Mouse (Mus musculus) erythroblast, embryonic 14.5 days (primary cell): ENCODE data around the gene Enkd1. TPM values are rescaled to one million over a fixed set of nuclear protein-coding genes. Genes with fewer than 3 reads are reported as not detected.
A peak's percentile ranks its signal among the peaks of the same experiment; 100 is the strongest.

Experiments used
- H3K27me3 ChIP-seq: 2 replicates; pipeline ENCODE4 v1.6.1; 2012; ENCODE audit warnings: inconsistent platforms; ENCODE audit not compliant: control insufficient read depth
- H3K36me3 ChIP-seq: 2 replicates; pipeline ENCODE4 v1.6.1; 2012; ENCODE audit warnings: mild to moderate bottlenecking, inconsistent platforms; ENCODE audit not compliant: control insufficient read depth
- H3K4me1 ChIP-seq: 2 replicates; pipeline ENCODE4 v1.6.1; 2012; ENCODE audit warnings: inconsistent platforms; ENCODE audit not compliant: control insufficient read depth
- H3K4me3 ChIP-seq: replicated peaks from 2 replicates; pipeline ENCODE3; 2012; ENCODE audit warnings: moderate library complexity, mild to moderate bottlenecking, inconsistent platforms
- H3K9me3 ChIP-seq: 2 replicates; pipeline ENCODE4 v1.6.1; 2012; ENCODE audit warnings: low read length, inconsistent platforms, mixed read lengths; ENCODE audit not compliant: control insufficient read depth
- GATA1 ChIP-seq: IDR thresholded peaks from 2 replicates; pipeline ENCODE4 v1.6.1; 2012; ENCODE audit warnings: low read length, inconsistent platforms, mixed read lengths
- TAL1 ChIP-seq: IDR thresholded peaks from 3 replicates; pipeline ENCODE4 v1.6.1; 2012; ENCODE audit warnings: low read length, inconsistent platforms, mixed read lengths
- polyA plus RNA-seq: library from polyadenylated mRNA; stranded (reverse); fragments of >175 nt; gene quantifications from 2 replicates; pipeline ENCODE4 v1.2.3, GENCODE M21; 2012

Enkd1 gene
- 2.4 TPM in 2 replicates for polyA plus RNA-seq

DNA sequence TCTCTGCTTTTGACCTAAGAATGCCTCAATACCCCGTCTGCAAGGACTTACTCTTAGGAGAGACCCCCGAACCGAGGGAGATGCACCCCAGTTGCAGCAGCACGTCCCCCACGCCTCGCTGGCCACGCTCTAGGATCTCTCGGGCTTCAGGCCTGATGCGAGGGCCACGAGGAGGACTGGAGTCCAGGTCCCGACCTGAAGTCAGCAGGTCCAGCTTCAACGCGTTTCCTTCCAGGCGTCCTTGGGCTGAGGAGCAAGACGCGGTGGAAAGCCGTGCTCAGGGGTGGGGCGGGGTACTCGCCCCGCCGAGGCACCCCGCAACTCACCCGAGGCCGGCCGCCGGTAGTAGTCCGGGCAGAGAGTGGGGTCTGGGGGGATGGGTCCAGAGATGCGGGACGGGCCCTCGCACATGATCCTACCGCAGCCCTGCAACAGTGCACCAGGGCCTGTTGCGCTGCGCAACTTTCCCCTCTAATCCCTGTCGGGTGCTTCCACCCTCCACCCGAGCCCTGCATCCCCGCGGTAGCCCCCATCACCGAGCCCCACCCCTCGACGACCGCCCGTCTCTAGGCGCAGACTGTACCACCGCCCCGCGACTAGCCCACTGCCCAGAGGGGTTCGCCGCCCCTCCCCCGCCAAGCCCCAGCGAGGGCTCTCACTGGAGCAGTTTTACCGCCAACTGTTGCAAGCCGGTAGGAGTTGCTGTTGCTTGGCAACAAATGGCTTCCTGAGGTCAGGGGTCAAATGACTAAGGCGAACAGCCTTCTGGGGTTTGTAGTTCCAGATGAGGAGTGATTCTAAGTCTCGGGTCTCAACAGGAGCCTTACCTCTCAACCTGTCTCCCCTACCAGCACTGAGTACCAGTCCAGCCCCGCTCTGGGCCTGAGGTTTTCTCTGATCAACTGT is at the start of gene Enkd1, which contains the start of gene 4933405L10Rik:
Gene Enkd1, minus strand, starts transcription at position 713 of the 906 bp plus-strand sequence.
Gene 4933405L10Rik, plus strand, starts transcription at position 158 of the 906 bp plus-strand sequence.
- peaks cover 34% of the 10 kb centered on the region for H3K4me1 ChIP-seq
- H3K4me3 ChIP-seq = peak within 1 kb of the TSS; percentile 76

DNA sequence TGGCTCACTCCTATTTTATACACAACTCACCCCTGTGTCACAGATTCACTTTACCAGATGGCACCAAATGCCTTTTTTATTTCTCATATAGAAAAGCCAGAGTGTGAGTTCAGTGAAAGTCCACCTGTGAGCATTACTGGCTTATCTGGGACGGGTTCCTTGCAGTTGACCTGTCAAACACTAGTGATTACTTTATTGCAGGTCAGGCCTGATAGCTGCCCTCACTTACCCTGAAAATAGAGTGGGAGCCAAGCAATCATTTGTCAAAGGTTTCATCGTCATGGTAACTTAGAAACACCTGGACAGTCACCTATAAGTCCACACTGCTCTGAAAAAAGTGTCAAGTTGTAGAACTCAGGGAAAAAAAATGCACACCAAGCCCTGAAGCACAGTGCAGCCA is 46.7 kb upstream of the Enkd1 start:
- no peak for TF ChIP-seq TAL1
- TF ChIP-seq GATA1 = no peak
- Histone ChIP-seq H3K9me3 (no peaks in the 10 kb centered on the region), H3K4me3 (no peak overlapping the region), H3K4me1 (peaks cover 35% of the 10 kb centered on the region), H3K27me3 (no peaks in the 10 kb centered on the region; the same call in 1 of the 2 replicates), H3K36me3 (no peaks in the 10 kb centered on the region)

More for the DNA sequence above, at the start of gene Enkd1, which contains the start of gene 4933405L10Rik:
- H3K9me3 ChIP-seq = no peaks in the 10 kb centered on the region
- TF ChIP-seq TAL1 (no peak), GATA1 (no peak)
- peaks cover 19% of the 10 kb centered on the region for H3K36me3 ChIP-seq
- H3K27me3 ChIP-seq = no peaks in the 10 kb centered on the region

DNA sequence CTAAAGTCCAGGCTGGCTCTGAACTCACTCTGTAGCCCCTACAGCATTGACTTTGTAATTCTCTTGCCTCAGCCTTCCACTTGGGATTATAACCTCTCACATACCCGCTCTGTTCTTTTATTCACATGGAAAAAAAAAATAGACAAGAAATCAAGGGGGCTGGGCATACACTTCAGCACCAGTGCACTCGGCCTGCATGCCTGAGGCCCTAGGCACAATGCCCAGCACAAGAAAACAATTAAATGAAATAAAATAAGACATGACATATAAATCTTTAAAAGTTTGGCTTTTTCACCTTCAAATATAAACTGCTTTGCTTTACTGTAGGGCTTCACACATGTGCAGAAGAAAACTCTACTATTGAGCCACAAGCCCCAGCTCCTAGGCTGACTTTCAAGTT is 45.9 kb upstream of the Enkd1 start:
- H3K4me1 ChIP-seq = peaks cover 30% of the 10 kb centered on the region
- H3K36me3 ChIP-seq = no peaks in the 10 kb centered on the region
- H3K9me3 ChIP-seq = no peaks in the 10 kb centered on the region
- no peak overlapping the region for H3K4me3 ChIP-seq
- no peaks in the 10 kb centered on the region; the same call in 1 of the 2 replicates for H3K27me3 ChIP-seq
- TF ChIP-seq TAL1 (no peak), GATA1 (no peak)

DNA sequence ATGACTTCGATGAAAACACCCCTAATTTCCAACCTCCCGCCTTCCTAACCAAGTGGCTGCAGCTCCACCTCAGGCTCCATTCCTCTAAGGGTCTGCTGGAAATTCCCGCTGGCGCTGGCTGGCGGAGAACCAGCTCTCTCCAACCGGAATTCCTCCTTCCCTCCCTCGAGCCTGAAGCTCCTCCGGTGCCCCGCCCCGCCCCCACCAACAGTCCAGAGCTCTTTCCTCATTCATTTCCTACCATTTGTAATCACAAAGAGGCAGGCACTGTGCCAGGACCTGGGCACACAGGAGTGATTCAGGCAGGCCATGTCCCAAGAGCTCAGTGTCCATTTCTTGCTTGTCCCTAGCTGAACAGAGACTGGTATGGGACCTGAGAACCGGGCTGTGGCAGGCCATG is 42.6 kb upstream of the Enkd1 start:
- Histone ChIP-seq H3K9me3 (no peaks in the 10 kb centered on the region), H3K4me1 (peaks cover 20% of the 10 kb centered on the region), H3K27me3 (no peaks in the 10 kb centered on the region; the same call in 1 of the 2 replicates), H3K4me3 (no peak overlapping the region), H3K36me3 (no peaks in the 10 kb centered on the region)
- TF ChIP-seq GATA1 (no peak), TAL1 (no peak)

DNA sequence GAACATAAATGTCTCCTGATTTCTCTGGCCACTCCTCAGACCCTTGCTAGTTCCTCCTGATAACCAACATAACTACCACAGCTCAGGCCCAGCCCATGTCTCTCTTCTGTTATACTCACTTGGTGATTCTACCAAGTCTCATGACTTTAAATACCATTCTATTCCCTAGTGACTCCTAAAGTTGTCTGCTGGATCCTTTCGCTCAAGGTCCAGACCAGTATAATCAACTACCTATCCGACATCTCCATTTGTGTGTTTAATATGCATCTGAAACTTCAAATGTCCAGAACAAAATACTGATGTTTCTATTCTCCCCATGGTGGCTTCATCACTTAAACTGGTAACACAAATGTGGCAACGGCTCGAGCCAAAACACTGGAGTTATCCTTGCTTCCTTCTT is 35.3 kb upstream of the Enkd1 start:
- H3K4me3 ChIP-seq = no peak overlapping the region
- no peaks in the 10 kb centered on the region for H3K9me3 ChIP-seq
- H3K4me1 ChIP-seq = peaks cover 10% of the 10 kb centered on the region
- no peak for TF ChIP-seq GATA1
- TF ChIP-seq TAL1 = no peak
- H3K27me3 ChIP-seq = no peaks in the 10 kb centered on the region
- no peaks in the 10 kb centered on the region for H3K36me3 ChIP-seq

DNA sequence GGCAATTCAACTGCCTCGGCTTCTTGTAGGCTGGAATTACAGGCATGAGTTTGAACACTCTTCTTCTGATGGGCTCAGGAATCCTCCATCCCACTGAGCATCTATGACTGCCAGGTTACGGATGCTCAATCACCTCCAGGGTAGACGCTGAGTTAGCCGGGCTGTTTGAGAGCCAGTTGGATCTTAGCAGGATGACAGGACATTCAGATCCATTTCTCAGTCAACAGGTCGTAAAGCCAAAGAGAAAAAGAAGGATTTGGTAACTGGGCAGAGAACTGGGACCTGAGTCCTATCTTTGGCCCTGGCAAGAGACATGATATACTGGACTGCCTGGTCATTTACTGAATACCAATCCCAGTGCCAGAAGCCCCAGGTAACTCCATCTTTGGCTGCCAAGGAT is 31.2 kb upstream of the Enkd1 start:
- Histone ChIP-seq H3K4me3 (no peak overlapping the region), H3K4me1 (peaks cover 7% of the 10 kb centered on the region), H3K36me3 (no peaks in the 10 kb centered on the region), H3K27me3 (0 out of 2 replicates have a peak, but pooled peaks cover 2% of the 10 kb centered on the region), H3K9me3 (no peaks in the 10 kb centered on the region)
- no peak for TF ChIP-seq GATA1
- TF ChIP-seq TAL1 = no peak

DNA sequence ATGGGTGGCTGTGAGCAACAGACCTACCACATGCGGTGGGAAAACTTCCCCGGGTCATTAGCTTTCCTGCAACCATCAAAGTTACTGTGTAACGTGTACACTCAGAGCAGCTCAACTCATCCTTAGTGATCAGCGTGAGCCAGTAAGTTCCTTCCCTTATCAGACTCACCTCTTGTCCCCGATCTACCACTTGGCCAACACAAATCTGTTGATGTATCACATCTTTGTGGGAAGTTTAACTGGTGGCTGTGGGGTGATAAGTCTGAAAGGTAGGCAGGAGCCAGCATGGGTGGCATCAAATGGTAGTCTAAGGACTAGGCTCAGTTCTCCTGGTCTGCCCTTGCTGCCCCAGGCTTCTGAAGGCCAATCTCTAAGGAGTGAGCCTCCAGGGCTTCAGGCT is 24.2 kb upstream of the Enkd1 start:
- H3K4me3 ChIP-seq = no peak overlapping the region
- TF ChIP-seq GATA1 (no peak), TAL1 (no peak)

DNA sequence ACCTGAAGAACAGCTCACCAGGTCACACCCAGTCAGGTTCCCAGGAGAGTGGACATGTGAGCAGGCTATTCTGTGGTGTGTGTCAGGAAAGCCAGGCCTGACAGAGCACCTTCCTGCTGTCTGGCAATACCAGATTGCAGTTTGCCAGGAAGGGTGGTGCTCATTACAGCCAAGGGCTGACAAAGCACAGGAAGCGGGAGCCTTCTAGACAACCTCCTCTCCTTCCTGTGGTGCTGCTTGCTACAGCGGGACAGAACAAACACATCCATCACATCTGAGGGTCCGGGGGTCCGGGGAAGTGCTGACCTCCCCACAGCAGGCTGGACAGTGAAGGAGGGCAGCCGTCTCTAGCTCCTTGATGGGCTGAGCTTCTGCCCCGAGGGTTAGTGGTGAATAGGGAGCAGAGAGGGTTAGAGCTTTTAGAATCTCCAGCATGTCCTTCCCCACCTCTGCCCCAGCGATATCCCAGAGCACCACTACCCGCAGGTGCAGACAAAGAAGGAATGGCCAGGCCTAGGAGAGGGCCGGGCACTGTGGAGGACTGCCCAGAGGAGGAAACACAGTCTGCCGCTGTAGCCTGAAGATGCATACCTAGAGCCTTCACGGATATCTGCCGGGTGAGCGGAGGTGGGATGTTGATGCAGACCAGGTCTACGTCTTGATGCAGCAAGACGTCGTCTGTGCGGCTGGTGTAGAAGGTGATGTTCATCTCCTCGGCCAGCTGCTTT is 19.6 kb upstream of the Enkd1 start:
- H3K27me3 ChIP-seq = peaks cover 2% of the 10 kb centered on the region; the same call in 1 of the 2 replicates
- H3K4me1 ChIP-seq = peaks cover 14% of the 10 kb centered on the region
- TF ChIP-seq GATA1 = no peak
- no peak for TF ChIP-seq TAL1
- H3K9me3 ChIP-seq = no peaks in the 10 kb centered on the region
- H3K4me3 ChIP-seq = no peak overlapping the region
- peaks cover 2% of the 10 kb centered on the region; the same call in 1 of the 2 replicates for H3K36me3 ChIP-seq

More for the DNA sequence above, 24.2 kb upstream of the Enkd1 start:
- Histone ChIP-seq H3K36me3 (peaks cover 2% of the 10 kb centered on the region; the same call in 1 of the 2 replicates), H3K27me3 (peaks cover 4% of the 10 kb centered on the region; the same call in 1 of the 2 replicates), H3K4me1 (peaks cover 16% of the 10 kb centered on the region), H3K9me3 (no peaks in the 10 kb centered on the region)

DNA sequence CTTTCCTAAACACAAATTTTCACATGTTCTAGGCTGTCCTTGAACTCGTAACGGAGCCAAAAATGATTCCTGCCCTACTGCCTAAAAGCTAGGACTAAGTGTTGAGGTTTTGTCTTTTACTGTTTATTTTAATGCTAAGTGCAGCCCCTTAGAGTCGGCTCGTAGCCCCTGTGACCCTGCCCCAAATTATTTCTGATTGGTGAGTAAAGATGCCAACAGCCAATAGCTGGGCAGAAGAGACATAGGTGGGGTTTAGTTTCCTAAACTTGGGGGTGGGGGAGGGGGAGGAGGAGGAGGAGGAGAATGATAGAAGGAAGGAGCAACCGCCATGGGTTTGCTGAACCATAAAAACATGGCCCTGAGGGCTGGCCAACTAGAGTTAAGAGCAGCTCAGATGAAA is 17.7 kb upstream of the Enkd1 start:
- no peak overlapping the region for H3K4me3 ChIP-seq
- TF ChIP-seq GATA1 (no peak), TAL1 (no peak)
- peaks cover 6% of the 10 kb centered on the region for H3K4me1 ChIP-seq
- H3K27me3 ChIP-seq = peaks cover 2% of the 10 kb centered on the region; the same call in 1 of the 2 replicates
- H3K36me3 ChIP-seq = peaks cover 2% of the 10 kb centered on the region; the same call in 1 of the 2 replicates
- no peaks in the 10 kb centered on the region for H3K9me3 ChIP-seq
